Mouse (Mus musculus) stomach, postnatal 0 days (tissue): ENCODE measurements around the gene Tgds.

Source experiments
- CTCF ChIP-seq: IDR thresholded peaks from 2 replicates; pipeline ENCODE4 v1.5.1; 2016; ENCODE audit warnings: antibody characterized with exemption, low read depth, mild to moderate bottlenecking, moderate library complexity
- EP300 ChIP-seq: optimal IDR thresholded peaks from 2 replicates; pipeline ENCODE3; 2016; ENCODE audit warnings: antibody characterized with exemption

DNA sequence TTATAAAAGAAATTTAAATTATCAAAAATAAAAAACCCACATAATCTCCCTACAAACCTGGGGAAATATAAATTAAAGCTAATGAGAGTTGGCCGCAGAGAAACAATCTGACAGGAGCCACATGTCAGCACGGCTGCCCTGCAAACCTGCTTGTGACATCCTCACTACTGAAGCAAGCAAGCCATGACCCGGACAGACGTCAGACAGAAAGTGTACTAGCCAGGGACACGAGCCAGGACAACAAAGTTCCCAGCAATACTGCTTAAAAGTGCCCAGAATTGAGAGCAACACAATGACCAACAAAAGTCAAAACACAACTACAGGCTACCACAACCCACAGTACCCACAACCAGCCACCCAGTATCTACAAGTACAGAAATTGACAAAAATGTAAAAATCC lies 6.3 kb downstream of the Tgds start:
- TF ChIP-seq EP300, result no peak
- no peak for TF ChIP-seq CTCF
